ENCODE assay signal across 16 mouse cellular contexts in the genomic region with DNA sequence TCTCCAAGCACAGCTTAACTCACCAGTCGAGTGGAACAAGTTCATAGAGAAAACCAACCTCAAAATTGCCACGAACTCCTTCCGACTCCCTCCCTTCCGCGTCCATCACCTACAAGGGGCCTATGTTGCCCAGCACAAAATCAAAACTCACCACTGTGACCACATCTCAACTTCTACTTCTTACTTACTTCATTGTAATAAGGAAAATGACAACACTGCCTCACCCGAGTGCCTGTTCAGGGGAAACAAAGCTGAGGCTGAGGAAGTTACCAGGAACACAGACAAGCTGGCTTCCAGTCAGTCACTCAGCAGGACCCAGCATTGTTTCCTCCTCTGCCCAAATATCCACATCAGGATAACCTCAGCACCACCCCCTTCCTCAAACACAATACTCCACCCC. TPM values are rescaled to one million over a fixed set of nuclear protein-coding genes. Genes with fewer than 3 reads are reported as not detected.
A peak's percentile ranks its signal among the peaks of the same experiment; 100 is the strongest.
DNase-seq lines count a peak whose midpoint lies in the region; ATAC-seq and TF ChIP-seq lines count a peak whose summit lies in the region.
"Had no signal": no experiment of that assay in that cellular context is flagged by ENCODE, and none has a peak within 500 bp of the region (broad histone marks: within the 10 kb centered on the region; RNA-seq: fewer than 3 reads in every experiment).

No protein-coding gene starts in this region.

- intact Hi-C loops in gastrocnemius, adult 2 months (cut with DNase I): no loop called here

- no peak for DNase-seq in gastrocnemius, adult 2 months
- no peak for DNase-seq in gastrocnemius, postnatal 10 days
- DNase-seq in lung, postnatal 36 days: peak; percentile 61
- DNase-seq in lung, postnatal 14 days: no peak
- no peak for DNase-seq in embryonic facial prominence, embryonic 10.5 days (ENCODE audit: low spot score)
- DNase-seq in kidney, adult 9 months: no peak
- DNase-seq: cerebellum, adult 2 months; gastrocnemius, postnatal 36 days; heart, postnatal 4 days had no signal

- peaks cover 16% of the 10 kb centered on the region for H3K4me1 ChIP-seq in cortical plate, adult 2 months (ENCODE audit: control insufficient read depth, insufficient read depth, low read length)
- H3K4me1 ChIP-seq in embryonic facial prominence, embryonic 10.5 days: peaks cover 23% of the 10 kb centered on the region

- H3K9me3 ChIP-seq in embryonic facial prominence, embryonic 10.5 days: no peaks in the 10 kb centered on the region
- H3K9me3 ChIP-seq: heart, embryonic 13.5 days; limb, embryonic 13.5 days; midbrain, embryonic 15.5 days had no signal

- peak; percentile 33; the same call in 1 of the 2 replicates for ATAC-seq in neutrophil, adult 5-6 weeks (ENCODE audit: extremely low read depth, insufficient number of reproducible peaks, low FRiP score, poor library complexity, severe bottlenecking)
- ATAC-seq: hindbrain, postnatal 0 days; midbrain, embryonic 15.5 days; Patski had no signal

- H3K36me3 ChIP-seq in embryonic facial prominence, embryonic 10.5 days (replicated peaks): no peaks in the 10 kb centered on the region
- H3K36me3 ChIP-seq: heart, embryonic 13.5 days; limb, embryonic 13.5 days; midbrain, embryonic 15.5 days had no signal

- H3K4me3 ChIP-seq in gastrocnemius, adult 2 months: no peak overlapping the region
- H3K4me3 ChIP-seq in cortical plate, adult 2 months (ENCODE audit: insufficient read depth, low read length): no peak overlapping the region
- H3K4me3 ChIP-seq in embryonic facial prominence, embryonic 10.5 days: no peak overlapping the region
- H3K4me3 ChIP-seq: heart, embryonic 13.5 days; limb, embryonic 13.5 days; midbrain, embryonic 15.5 days had no signal

- WGBS in embryonic facial prominence, embryonic 10.5 days: 85% methylated on average over 6 of the region's 6 CpGs

- no peak for TF ChIP-seq POLR2A in cortical plate, adult 2 months (IDR thresholded peaks at IDR 0.05; ENCODE audit: extremely low read depth, insufficient read depth, low read length)

- no peaks in the 10 kb centered on the region for H3K27me3 ChIP-seq in embryonic facial prominence, embryonic 10.5 days (replicated peaks; ENCODE audit: low read depth, poor library complexity, severe bottlenecking)
- H3K27me3 ChIP-seq: heart, embryonic 13.5 days; limb, embryonic 13.5 days; midbrain, embryonic 15.5 days; Patski had no signal

- no peak for TF ChIP-seq CTCF in gastrocnemius, adult 2 months (IDR thresholded peaks at IDR 0.05)
- TF ChIP-seq CTCF in cortical plate, adult 2 months (IDR thresholded peaks at IDR 0.05; ENCODE audit: extremely low read depth, insufficient read depth, low read length): no peak

- peak overlapping the region; percentile 40; the same call in 1 of the 2 replicates for H3K27ac ChIP-seq in gastrocnemius, adult 2 months
- H3K27ac ChIP-seq in cortical plate, adult 2 months (ENCODE audit: insufficient read depth, low read length): peak overlapping the region; percentile 44
- H3K27ac ChIP-seq in embryonic facial prominence, embryonic 10.5 days (replicated peaks): no peak overlapping the region
- H3K27ac ChIP-seq: heart, embryonic 13.5 days; hindbrain, postnatal 0 days; limb, embryonic 13.5 days; midbrain, embryonic 15.5 days had no signal

RNA-seq across cellular contexts. Expression of a gene that starts 29.3 kb away (rescaled TPM):
- total RNA-seq in gastrocnemius, adult 2 months (2021): 10 to 100 TPM; 14.3 to 16.7 TPM
- 10 to 100 TPM; 15.0 to 19.5 TPM for total RNA-seq in gastrocnemius, postnatal 10 days (2021)
- 67.0 and 68.4 TPM in 2 replicates for polyA plus RNA-seq in cortical plate, adult 2 months (2012; rRNA removed)
- total RNA-seq in neutrophil, adult 5-6 weeks (2017): 141 and 144 TPM in 2 replicates
- 39.9 and 40.4 TPM in 2 replicates for polyA plus RNA-seq in embryonic facial prominence, embryonic 10.5 days (2016; fragmentation: Nextera tagmentation; extraction: Ambion mirVana)
